Mouse (Mus musculus) mouse embryonic stem cell (cell line): ENCODE data around the gene Gm48551.

Experiments
- in situ Hi-C, 2 experiments: fragments of 300-500 bp; cut with MboI; formaldehyde crosslinking; loops; 1 replicate in 1 of 2; 3 replicates in 1 of 2; pipeline ENCODE4 v1.14.3; 2019 to 2020; ENCODE audit warnings: low sequenced_read_pairs in 2 of 2, low pct_unique_long_range_greater_than_20kb in 1 of 2, mixed read lengths in 1 of 2; ENCODE audit not compliant: unreplicated experiment in 1 of 2

The Gm48551 gene

DNA sequence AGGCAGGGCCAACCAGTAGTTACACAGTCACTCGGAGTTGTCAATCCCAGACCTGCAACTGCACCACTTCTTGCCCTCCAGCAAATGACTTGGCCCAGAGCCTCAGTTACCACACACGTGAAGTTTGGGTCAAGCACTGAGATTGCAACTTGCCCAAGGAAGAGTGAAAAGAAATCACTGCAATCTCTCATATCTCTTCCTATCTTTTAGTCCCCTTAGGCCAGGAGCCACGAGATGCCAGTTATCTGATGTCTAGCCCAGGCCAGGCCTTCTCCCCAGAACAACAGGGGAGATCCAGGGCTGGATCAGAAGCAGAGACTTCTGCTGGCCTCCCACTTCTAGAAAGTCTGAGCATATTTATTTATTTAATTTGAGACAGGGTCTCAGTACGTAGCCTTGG, 28.7 kb upstream of the Gm48551 start:
- in situ Hi-C loops, result no loop called here

- in situ Hi-C loops, result no loop called here
These were observed 27.8 kb upstream of the Gm48551 start for GRCm38 (mm10) chr10:81356352-81356990.

DNA sequence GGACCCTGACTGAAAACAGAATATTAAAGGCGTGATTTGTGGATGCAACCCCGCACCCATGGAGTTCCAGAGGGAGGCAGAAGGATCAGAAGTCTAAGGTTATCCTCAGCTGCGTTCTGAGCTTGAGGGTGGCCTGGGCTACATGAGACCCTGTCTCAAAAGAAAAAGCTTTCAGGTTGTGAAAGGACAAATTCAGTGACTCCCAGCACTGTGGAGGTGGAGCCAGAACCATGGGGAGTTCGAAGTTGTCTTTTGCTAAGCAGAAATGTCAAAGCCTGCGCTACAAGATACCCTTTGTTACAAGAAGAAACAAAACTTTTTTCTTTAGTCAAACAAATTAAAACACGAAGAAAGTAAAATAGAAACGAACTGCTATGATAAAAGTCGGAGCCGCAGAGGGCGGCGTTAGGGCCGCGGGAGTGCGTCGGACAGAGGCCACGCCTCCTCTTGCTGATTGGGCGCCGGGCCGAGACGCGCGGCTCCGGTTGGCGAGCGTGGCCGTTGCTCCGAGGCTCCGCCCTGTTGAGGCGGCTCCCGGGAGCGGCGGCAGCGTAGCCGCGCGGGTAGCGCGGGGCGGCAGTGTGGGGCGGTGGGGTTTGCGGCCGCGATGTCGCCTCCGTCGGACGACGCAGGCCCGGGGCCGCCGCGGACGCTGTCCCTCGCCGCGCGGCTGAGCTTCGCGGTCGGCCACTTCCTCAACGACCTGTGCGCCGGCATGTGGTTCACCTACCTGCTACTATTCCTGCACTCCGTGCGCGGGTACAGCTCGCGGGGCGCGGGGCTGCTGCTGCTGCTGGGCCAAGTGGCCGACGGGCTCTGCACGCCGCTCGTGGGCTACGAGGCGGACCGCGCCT, 27.0 kb upstream of the Gm48551 start, which contains the start of gene Mfsd12:
TSS of gene Mfsd12 (plus strand) at position 501 of the 854 bp plus-strand sequence.
- in situ Hi-C loops, result no loop called here

DNA sequence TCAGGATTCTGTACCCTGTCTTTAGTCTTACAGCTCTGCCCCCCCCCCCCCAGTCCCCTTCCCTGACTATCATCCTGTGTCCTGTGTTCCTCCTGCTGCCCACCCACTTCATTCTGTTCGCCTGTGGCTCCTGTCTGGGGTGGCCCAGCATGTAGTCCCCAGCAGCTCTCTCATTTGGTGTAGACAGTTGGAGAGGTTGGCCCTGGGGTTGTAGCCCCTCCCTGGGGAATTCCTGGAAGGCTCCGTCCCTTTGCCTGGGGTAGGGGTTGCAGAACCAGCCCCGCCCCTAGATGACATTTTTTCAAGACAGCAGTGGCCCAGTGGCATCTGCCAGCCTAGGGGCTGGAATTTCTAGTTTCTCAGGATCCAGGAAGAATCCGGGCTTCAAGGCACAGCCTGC, 26.1 kb upstream of the Gm48551 start:
- in situ Hi-C loops, result no loop called here

GRCm38 (mm10) chr10:81358841-81359240, 25.4 kb upstream of the Gm48551 start:
- in situ Hi-C loops, result no loop called here

DNA sequence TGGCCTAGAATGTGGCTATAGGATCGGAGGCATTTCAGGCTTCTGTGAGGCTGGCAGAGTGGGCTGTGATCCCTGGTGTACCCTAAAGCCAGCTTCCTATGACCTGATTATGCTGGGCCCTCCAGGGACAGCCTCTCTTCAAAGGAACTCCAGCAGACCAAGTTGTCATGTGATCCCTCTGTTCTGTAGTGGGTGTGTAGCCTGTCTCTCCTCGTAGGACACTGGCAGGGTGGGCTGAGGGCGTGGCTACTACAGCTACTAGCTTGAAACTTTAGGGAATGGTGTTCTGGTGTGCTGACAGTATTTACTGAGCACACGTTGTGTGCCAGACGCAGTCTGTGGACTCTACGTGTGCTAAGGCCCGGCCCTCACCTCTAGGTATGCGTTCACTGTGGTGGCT, 23.5 kb upstream of the Gm48551 start:
- in situ Hi-C loops, result no loop called here

DNA sequence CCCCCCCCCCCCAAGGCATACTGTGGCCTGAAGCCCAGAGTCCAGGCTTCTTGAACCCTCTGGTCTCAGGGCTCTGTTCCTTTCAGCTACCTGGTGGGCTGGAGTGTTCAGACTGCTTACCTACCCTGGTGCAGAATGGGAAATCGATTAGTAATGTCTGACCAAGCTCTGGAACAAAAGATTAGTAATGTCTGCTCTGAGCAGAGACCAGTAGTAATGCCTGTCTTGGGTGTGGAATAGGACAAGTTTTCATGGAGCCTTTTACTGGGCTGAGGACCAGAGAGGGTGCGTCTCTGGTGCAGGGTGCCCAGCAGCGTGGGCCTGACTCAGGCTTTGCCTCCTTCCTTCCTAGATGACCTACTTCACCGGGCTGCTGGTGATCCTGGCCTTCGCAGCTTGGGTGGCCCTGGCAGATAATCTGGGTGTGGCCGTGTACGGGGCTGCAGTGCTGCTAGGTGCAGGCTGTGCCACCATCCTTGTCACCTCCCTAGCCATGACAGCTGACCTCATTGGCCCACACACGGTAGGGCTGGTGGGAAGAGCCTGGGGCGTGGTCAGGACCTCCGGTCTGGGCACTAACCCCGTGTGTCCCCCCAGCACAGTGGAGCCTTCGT, 21.8 kb upstream of the Gm48551 start:
- in situ Hi-C loops, result no loop called here

DNA sequence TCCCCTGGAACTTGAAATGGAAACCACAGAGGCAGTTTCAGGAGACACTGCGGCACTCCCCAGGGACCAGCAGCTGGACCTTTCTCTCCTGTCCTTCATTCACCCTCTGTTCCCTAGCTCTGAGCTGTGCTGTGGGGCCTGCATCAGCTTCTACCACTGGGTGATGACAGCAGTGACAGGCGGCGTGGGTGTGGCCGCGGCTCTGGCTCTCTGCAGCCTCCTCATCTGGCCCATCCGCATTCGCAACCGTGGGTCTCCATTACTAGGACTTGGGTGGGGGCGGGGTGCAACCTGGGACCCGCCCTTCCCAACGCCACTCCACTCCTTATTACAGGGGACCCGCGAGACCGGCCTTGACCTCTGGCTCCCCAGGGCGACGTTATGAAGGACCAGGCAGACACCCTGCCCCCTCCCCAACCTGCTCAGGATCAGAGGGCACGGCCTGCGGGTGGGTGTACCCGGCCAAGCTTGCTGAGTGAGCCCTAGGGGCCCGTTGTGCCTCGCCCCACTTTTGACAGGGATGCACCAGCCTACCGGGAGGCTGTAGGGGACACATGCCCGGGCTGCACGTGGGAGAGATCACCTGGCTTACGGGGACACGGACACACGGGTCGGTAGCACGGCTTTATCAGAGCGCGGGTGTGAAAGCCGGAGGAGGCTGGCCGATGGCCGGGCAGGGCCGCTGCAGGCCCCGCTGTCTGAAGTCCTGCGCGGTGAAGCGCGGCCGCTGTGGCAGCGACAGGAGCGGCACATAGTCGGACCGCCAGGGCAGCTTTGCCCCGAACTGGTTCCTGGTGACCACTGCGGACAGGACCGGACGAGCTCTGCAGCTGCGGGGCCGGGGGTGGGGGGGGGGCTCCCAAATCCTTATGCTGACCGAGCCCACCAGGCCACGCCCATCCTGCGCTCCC, 20.6 kb upstream of the Gm48551 start:
- in situ Hi-C loops, result no loop called here

- in situ Hi-C loops, result no loop called here
These were observed 19.6 kb upstream of the Gm48551 start for GRCm38 (mm10) chr10:81364666-81365065.

GRCm38 (mm10) chr10:81365073-81365472, 19.2 kb upstream of the Gm48551 start:
- in situ Hi-C loops, result no loop called here

DNA sequence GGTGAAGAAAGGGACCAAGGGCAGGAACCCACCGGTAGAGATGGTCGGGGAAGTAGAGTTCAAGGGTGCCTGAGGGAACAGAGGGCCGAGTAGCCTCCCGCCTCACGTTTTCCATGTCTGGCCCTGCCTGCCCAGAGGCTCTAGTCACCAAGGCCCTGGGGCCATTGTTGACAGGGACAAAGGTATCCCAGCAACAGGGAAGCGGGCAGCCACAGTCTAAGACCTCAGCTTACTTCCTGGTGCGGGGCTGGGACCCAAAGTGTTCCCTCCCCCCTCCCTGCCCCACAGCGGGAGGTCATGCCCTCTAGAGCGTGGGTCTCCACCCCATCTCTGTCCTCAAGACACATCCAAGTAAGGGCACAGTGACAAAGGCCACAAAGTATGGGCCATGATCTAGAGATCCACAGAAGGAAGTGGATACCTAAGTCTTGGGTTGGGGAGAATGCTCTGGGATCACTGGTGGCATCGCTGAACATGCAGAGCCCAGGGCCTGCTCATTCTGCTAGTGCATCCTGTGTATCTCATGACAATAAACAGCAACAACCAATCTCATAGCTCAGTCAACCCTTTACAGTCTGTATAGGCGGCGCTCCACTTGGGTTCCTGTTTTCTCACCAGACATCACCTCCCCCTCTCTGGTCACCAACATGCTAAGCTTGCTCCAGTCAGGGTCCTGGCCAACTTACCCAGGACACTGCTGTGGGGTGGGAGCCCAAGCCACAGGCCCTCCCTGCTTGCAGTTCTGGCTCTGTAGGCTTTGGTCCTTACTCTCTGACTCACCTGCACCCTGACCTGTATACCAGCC, 18.4 kb upstream of the Gm48551 start, which contains the start of gene 4930404N11Rik:
TSS of gene 4930404N11Rik (minus strand) at position 145 of the 805 bp plus-strand sequence.
- in situ Hi-C loops, result no loop called here

GRCm38 (mm10) chr10:81366477-81367206, 17.6 kb upstream of the Gm48551 start:
- in situ Hi-C loops, result no loop called here

DNA sequence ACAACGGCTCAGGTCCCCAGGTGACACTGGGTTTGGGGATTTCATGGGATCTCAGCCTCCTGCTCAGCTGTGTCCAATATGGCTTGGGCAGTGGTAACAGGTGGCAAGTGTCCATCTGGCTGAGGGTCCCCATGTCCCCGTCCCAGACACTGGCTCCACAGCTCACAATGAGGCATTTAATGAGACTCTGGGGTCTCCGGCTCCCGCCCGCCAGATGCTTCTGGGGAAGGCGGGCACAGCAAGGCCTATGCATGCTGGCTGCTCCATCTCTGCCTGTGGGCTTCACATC, 17.1 kb upstream of the Gm48551 start:
- in situ Hi-C loops, result no loop called here

DNA sequence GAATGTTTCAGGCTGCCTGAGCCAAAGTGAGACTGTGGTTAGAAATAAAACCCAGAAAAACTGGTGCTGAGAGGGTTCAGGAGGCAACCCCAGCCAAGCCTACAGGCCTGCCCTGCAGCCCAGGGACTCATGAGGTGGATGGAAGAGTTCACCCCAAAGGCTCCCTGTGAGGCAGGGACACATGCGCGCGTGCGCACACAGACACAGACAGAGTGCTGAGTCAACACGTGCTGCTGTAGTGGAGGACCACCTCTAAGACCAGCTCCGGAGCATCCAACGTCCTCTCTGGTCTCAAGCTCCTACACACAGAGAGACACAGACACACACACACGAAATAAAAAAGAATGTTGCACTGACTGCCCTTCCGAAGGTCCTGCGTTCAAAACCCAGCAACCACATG, 8.9 kb upstream of the Gm48551 start:
- in situ Hi-C loops, result no loop called here

DNA sequence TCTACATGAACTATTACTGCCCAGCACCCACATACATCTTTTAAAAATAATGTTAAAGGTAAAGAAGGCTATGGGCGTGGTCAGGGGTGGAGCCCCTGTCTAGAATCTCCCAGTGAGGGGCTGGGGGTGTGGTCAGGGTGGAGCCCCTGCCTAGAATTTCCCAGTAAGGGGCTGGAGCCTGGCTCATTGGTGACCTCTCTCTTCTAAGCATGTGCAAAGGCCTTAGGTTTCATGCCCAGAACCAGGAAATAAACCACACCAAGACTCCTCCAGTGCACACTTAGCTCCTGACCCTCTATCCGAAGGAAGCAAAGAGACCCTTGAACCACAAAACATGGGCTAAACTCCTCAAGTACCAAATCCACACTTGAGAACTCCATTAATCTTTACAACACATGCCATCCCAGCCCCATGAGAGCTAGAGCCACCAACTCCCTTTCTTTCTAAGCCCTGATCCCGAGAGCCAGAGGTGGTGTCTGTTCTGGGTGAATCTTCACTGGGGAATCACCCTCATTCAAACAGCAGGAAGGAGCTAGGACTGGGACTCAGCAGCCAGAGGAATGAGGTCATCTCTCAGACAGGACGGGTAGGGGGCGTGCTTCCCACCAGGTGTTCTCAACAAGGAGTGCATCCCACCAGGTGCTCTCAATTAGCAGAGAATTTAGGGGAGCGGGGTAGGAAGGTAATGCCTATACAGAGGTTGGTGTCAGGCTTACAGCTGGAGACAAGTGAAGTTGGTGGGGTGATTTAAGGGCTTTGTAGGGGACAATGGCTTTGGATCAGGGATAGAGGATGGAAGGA, 7.5 kb upstream of the Gm48551 start:
- in situ Hi-C loops, result no loop called here

- in situ Hi-C loops, result no loop called here
These were observed 7.0 kb upstream of the Gm48551 start for GRCm38 (mm10) chr10:81377362-81377664.
